Mouse (Mus musculus) CH12.LX (cell line): ENCODE measurements around the gene Grcc10.

Experiments used
- CTCF ChIP-seq, 2 experiments: IDR thresholded peaks in 1 of 2; conservative IDR thresholded peaks in 1 of 2; 2 replicates each; pipeline ENCODE4 v1.5.1; 2011 to 2012; ENCODE audit warnings: low read depth in 2 of 2, low read length in 2 of 2, improper control_type of control experiment in 1 of 2, inconsistent platforms in 1 of 2, mild to moderate bottlenecking in 1 of 2, moderate library complexity in 1 of 2
- GABPA ChIP-seq: IDR thresholded peaks from 2 replicates; pipeline ENCODE4 v1.6.1; 2012; ENCODE audit warnings: low read depth, low read length, improper control_type of control experiment, inconsistent platforms; ENCODE audit not compliant: insufficient replicate concordance
- MAFK ChIP-seq: IDR thresholded peaks from 2 replicates; pipeline ENCODE4 v1.6.1; 2011; ENCODE audit warnings: low read length, improper control_type of control experiment; ENCODE audit not compliant: insufficient replicate concordance
- MAX ChIP-seq: IDR thresholded peaks from 2 replicates; pipeline ENCODE4 v1.6.1; 2011; ENCODE audit warnings: low read length, improper control_type of control experiment
- MAZ ChIP-seq: IDR thresholded peaks from 2 replicates; pipeline ENCODE4 v1.6.1; 2012; ENCODE audit warnings: low read depth, mild to moderate bottlenecking, inconsistent platforms, low read length, improper control_type of control experiment, moderate library complexity
- MEF2A ChIP-seq: IDR thresholded peaks from 2 replicates; pipeline ENCODE4 v1.6.1; 2014; ENCODE audit warnings: low read depth, mild to moderate bottlenecking, inconsistent platforms, low read length, improper control_type of control experiment, borderline replicate concordance
- MXI1 ChIP-seq: IDR thresholded peaks from 2 replicates; pipeline ENCODE4 v1.6.1; 2011; ENCODE audit warnings: mild to moderate bottlenecking, low read depth, low read length, improper control_type of control experiment
- MYC ChIP-seq: IDR thresholded peaks from 2 replicates; pipeline ENCODE4 v1.6.1; 2011; ENCODE audit warnings: low read depth, mild to moderate bottlenecking, improper control_type of control experiment, low read length
- NELFE ChIP-seq: IDR thresholded peaks from 2 replicates; pipeline ENCODE4 v1.6.1; 2011; ENCODE audit warnings: low read depth, low read length, improper control_type of control experiment
- POLR2A ChIP-seq: IDR thresholded peaks from 2 replicates; pipeline ENCODE4 v1.6.1; 2011; ENCODE audit warnings: low read depth, mild to moderate bottlenecking, improper control_type of control experiment, low read length
- RCOR1 ChIP-seq: conservative IDR thresholded peaks from 2 replicates; pipeline ENCODE4 v1.6.1; 2012; ENCODE audit warnings: low read depth, mild to moderate bottlenecking, inconsistent platforms, low read length, improper control_type of control experiment
- SIN3A ChIP-seq: IDR thresholded peaks from 2 replicates; pipeline ENCODE4 v1.6.1; 2012; ENCODE audit warnings: low read length, improper control_type of control experiment, inconsistent platforms
- USF2 ChIP-seq: conservative IDR thresholded peaks from 2 replicates; pipeline ENCODE4 v1.6.1; 2011; ENCODE audit warnings: low read depth, low read length, improper control_type of control experiment

DNA sequence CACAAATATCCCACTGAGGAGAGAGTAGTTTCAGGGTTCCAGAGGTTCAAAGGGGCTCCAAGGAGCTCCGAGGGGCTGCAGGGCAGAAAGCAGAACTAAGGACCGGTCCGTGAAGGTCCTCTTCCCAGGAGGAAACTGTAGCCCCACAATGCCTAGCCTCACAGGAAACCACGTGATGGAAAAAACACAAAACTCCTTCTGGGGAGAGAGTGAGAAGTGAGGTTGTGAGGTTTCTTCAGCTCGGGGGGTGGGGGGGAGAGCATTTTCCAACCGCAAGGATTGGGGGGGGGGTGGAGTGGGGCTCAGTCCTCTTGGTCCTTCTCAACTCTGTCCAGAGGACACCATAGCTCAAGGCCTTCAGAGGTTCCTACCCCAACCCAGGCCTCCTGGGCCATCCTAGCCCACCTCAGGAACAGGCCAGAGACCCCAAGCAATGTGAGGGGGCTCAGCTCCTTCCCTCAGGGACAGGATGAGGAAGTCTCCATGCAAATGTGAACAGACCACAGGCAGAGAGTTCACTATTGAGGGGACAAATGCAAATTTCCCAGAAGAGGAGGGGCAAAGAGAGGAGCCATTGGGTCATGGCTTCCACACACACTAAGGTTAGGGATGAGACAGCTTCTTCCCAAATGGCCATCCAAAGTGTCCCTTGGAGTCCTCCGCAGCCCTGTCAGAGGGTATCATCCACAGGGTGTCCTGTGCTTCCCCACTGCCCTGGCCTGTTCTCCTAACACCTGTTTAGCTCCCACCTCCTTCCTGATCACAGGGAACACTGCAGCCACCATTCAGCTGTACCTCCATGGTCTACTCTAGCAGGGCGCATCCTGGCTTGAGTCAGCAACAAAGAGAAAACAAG is 11.1 kb downstream of the Grcc10 start:
- TF ChIP-seq GABPA (no peak), RCOR1 (no peak), CTCF (conservative IDR thresholded peaks at IDR 0.05 in 1 of 2, IDR thresholded peaks at IDR 0.05 in 1 of 2; ENCODE audit: low read depth in 2 of 2, low read length in 2 of 2) (no peak), MAX (peak; percentile 87), SIN3A (peak; percentile 54; the same call in 1 of the 2 replicates), MEF2A (peak; percentile 71; the same call in 1 of the 2 replicates), POLR2A (peak; percentile 71), MAFK (0 out of 2 replicates have a peak, but pooled peaks have one; percentile 30), NELFE (peak; percentile 66; the same call in 1 of the 2 replicates), USF2 (peak; percentile 89), MYC (no peak), MXI1 (no peak), MAZ (peak; percentile 88; the same call in 1 of the 2 replicates)
